Mouse (Mus musculus): ENCODE data around the gene Zfp54. TPM values are rescaled to one million over a fixed set of nuclear protein-coding genes. Genes with fewer than 3 reads are reported as not detected.
"Not testable (repeated sequence)": the region's sequence is repeated elsewhere in the genome, so short reads cannot be mapped to it uniquely, and the experiment has no call there.

The Zfp54 gene
- 3.1 and 4.3 TPM in 2 replicates for polyA plus RNA-seq (2012; rRNA removed)

- H3K4me3 ChIP-seq (ENCODE audit: control insufficient read depth, low read depth, low read length) = peak within 1 kb of the TSS; percentile 82
- peak within 1 kb of the TSS; percentile 87 for H3K27ac ChIP-seq (ENCODE audit: control insufficient read depth, insufficient read depth, low read depth, low read length)
- peak; percentile 32; the same call in 1 of the 2 replicates for TF ChIP-seq CTCF (IDR thresholded peaks at IDR 0.05; ENCODE audit: control insufficient read depth, insufficient read depth, insufficient replicate concordance, low read depth, low read length)
- peak; percentile 47; the same call in 1 of the 2 replicates for TF ChIP-seq POLR2A (IDR thresholded peaks at IDR 0.05; ENCODE audit: control insufficient read depth, low read depth, low read length)
- no peaks in the 10 kb centered on the region for H3K27me3 ChIP-seq (ENCODE audit: control insufficient read depth, insufficient read depth, low read length)
- peaks cover 5% of the 10 kb centered on the region for H3K4me1 ChIP-seq (ENCODE audit: control insufficient read depth, insufficient read depth, low read length)
- H3K36me3 ChIP-seq (ENCODE audit: control insufficient read depth, insufficient read depth, low read length) = no peaks in the 10 kb centered on the region
These were observed at the start of gene Zfp54 for GRCm38 (mm10) chr17:21422664-21423599. Gene Zfp54 (plus strand): TSS chr17:21423227.

GRCm38 (mm10) chr17:21375311-21375710, 47.7 kb upstream of the Zfp54 start:
- Histone ChIP-seq H3K36me3 (ENCODE audit: control insufficient read depth, insufficient read depth, low read length) (no peaks in the 10 kb centered on the region), H3K27me3 (ENCODE audit: control insufficient read depth, insufficient read depth, low read length) (no peaks in the 10 kb centered on the region), H3K27ac (ENCODE audit: control insufficient read depth, insufficient read depth, low read depth, low read length) (no peak overlapping the region), H3K4me1 (ENCODE audit: control insufficient read depth, insufficient read depth, low read length) (no peaks in the 10 kb centered on the region), H3K4me3 (ENCODE audit: control insufficient read depth, low read depth, low read length) (no peak overlapping the region)
- TF ChIP-seq CTCF (IDR thresholded peaks at IDR 0.05; ENCODE audit: control insufficient read depth, insufficient read depth, insufficient replicate concordance, low read depth, low read length) (no peak), POLR2A (IDR thresholded peaks at IDR 0.05; ENCODE audit: control insufficient read depth, low read depth, low read length) (no peak)

- Histone ChIP-seq H3K36me3 (ENCODE audit: control insufficient read depth, insufficient read depth, low read length) (no peaks in the 10 kb centered on the region), H3K27ac (ENCODE audit: control insufficient read depth, insufficient read depth, low read depth, low read length) (peak within 1 kb of the TSS; percentile 32; the same call in 1 of the 2 replicates), H3K27me3 (ENCODE audit: control insufficient read depth, insufficient read depth, low read length) (no peaks in the 10 kb centered on the region), H3K4me1 (ENCODE audit: control insufficient read depth, insufficient read depth, low read length) (peaks cover 6% of the 10 kb centered on the region), H3K4me3 (ENCODE audit: control insufficient read depth, low read depth, low read length) (peak within 1 kb of the TSS; percentile 83)
- peak; percentile 44; the same call in 1 of the 2 replicates for TF ChIP-seq POLR2A (IDR thresholded peaks at IDR 0.05; ENCODE audit: control insufficient read depth, low read depth, low read length)
- TF ChIP-seq CTCF (IDR thresholded peaks at IDR 0.05; ENCODE audit: control insufficient read depth, insufficient read depth, insufficient replicate concordance, low read depth, low read length) = no peak
These were observed 39.5 kb upstream of the Zfp54 start, which contains the start of gene Zfp677 for GRCm38 (mm10) chr17:21383391-21384056. Gene Zfp677 (plus strand): TSS chr17:21383748.

- Histone ChIP-seq H3K4me3 (ENCODE audit: control insufficient read depth, low read depth, low read length) (peak overlapping the region; percentile 83), H3K36me3 (ENCODE audit: control insufficient read depth, insufficient read depth, low read length) (no peaks in the 10 kb centered on the region), H3K27ac (ENCODE audit: control insufficient read depth, insufficient read depth, low read depth, low read length) (peak overlapping the region; percentile 32; the same call in 1 of the 2 replicates), H3K27me3 (ENCODE audit: control insufficient read depth, insufficient read depth, low read length) (no peaks in the 10 kb centered on the region), H3K4me1 (ENCODE audit: control insufficient read depth, insufficient read depth, low read length) (peaks cover 6% of the 10 kb centered on the region)
- TF ChIP-seq POLR2A (IDR thresholded peaks at IDR 0.05; ENCODE audit: control insufficient read depth, low read depth, low read length) (no peak), CTCF (IDR thresholded peaks at IDR 0.05; ENCODE audit: control insufficient read depth, insufficient read depth, insufficient replicate concordance, low read depth, low read length) (no peak)
These were observed 39.0 kb upstream of the Zfp54 start for GRCm38 (mm10) chr17:21384057-21384411.

DNA sequence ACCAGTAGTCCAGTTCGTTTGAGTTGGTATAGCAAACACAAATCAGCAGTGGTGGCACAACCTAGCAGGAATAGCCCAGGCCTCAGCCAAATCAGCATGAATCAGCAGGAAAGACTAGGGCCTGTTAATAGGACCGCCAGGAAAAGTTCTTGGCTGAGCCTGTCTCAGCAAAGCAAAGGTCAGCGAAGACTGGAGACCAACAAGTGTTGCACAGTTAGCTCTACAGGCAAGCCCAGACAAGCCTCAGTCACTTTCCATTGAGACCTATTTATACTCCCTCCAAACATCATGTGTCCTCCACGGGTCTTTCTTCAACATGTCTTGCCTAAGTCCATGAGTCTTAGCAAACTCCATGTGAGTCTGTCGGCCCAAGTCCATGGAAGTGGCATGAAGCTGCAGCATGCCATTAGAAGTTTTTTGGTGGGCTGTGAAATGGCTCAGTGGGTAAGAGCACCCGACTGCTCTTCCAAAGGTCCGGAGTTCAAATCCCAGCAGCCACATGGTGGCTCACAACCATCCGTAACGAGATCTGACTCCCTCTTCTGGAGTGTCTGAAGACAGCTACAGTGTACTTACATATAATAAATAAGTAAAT, 15.9 kb downstream of the Zfp54 start:
- H3K27me3 ChIP-seq (ENCODE audit: control insufficient read depth, insufficient read depth, low read length); H3K4me3 ChIP-seq (ENCODE audit: control insufficient read depth, low read depth, low read length); H3K27ac ChIP-seq (ENCODE audit: control insufficient read depth, insufficient read depth, low read depth, low read length); H3K36me3 ChIP-seq (ENCODE audit: control insufficient read depth, insufficient read depth, low read length); H3K4me1 ChIP-seq (ENCODE audit: control insufficient read depth, insufficient read depth, low read length): not testable (repeated sequence)

GRCm38 (mm10) chr17:21449669-21450068, 26.6 kb downstream of the Zfp54 start:
- TF ChIP-seq CTCF (IDR thresholded peaks at IDR 0.05; ENCODE audit: control insufficient read depth, insufficient read depth, insufficient replicate concordance, low read depth, low read length) (no peak), POLR2A (IDR thresholded peaks at IDR 0.05; ENCODE audit: control insufficient read depth, low read depth, low read length) (no peak)
- peaks cover 2% of the 10 kb centered on the region; the same call in 1 of the 2 replicates for H3K4me1 ChIP-seq (ENCODE audit: control insufficient read depth, insufficient read depth, low read length)
- H3K27ac ChIP-seq (ENCODE audit: control insufficient read depth, insufficient read depth, low read depth, low read length) = peak overlapping the region; percentile 98
- no peaks in the 10 kb centered on the region for H3K36me3 ChIP-seq (ENCODE audit: control insufficient read depth, insufficient read depth, low read length)
- H3K4me3 ChIP-seq (ENCODE audit: control insufficient read depth, low read depth, low read length) = peak overlapping the region; percentile 100
- H3K27me3 ChIP-seq (ENCODE audit: control insufficient read depth, insufficient read depth, low read length) = no peaks in the 10 kb centered on the region
